Mouse (Mus musculus): ENCODE results near the gene Shc3. TPM values are rescaled to one million over a fixed set of nuclear protein-coding genes. Genes with fewer than 3 reads are reported as not detected.

Gene Shc3
- total RNA-seq, 2 experiments from 2014 or later, result 157 to 163 TPM

- DNase-seq, result no peak
- intact Hi-C loops (cut with DNase I), result no loop called here
Measured at GRCm38 (mm10) chr13:51490195-51490594, 79.0 kb downstream of the Shc3 start.

- no peak for DNase-seq
- intact Hi-C loops (cut with DNase I), result no loop called here
Measured at GRCm38 (mm10) chr13:51488945-51489344, 80.3 kb downstream of the Shc3 start.

- DNase-seq, result no peak
- intact Hi-C loops (cut with DNase I), result no loop called here
Measured at GRCm38 (mm10) chr13:51485291-51485690, 83.9 kb downstream of the Shc3 start.

GRCm38 (mm10) chr13:51482786-51483185 is 86.4 kb downstream of the Shc3 start:
- DNase-seq, result no peak
- intact Hi-C loops (cut with DNase I), result no loop called here

GRCm38 (mm10) chr13:51480341-51481011 is 88.7 kb downstream of the Shc3 start:
- intact Hi-C loops (cut with DNase I), result no loop called here
- no peak for DNase-seq

- DNase-seq, result peak; percentile 66
- intact Hi-C loops (cut with DNase I), result no loop called here
Measured at GRCm38 (mm10) chr13:51479826-51480225, 89.4 kb downstream of the Shc3 start.

- intact Hi-C loops (cut with DNase I), result no loop called here
- no peak for DNase-seq
Measured at GRCm38 (mm10) chr13:51476991-51477390, 92.2 kb downstream of the Shc3 start.

GRCm38 (mm10) chr13:51468697-51469250 is 100.4 kb downstream of the Shc3 start:
- intact Hi-C loops (cut with DNase I), result no loop called here

GRCm38 (mm10) chr13:51466117-51466841 is 102.9 kb downstream of the Shc3 start:
- DNase-seq, result no peak
- intact Hi-C loops (cut with DNase I), result no loop called here

More at GRCm38 (mm10) chr13:51468697-51469250, 100.4 kb downstream of the Shc3 start:
- no peak for DNase-seq

GRCm38 (mm10) chr13:51464294-51464693 is 104.9 kb downstream of the Shc3 start:
- DNase-seq, result no peak
- intact Hi-C loops (cut with DNase I), result no loop called here

GRCm38 (mm10) chr13:51456190-51456878 is 112.9 kb downstream of the Shc3 start:
- intact Hi-C loops (cut with DNase I), result loop anchor here (10.0 kb wide), 1 partner anchor 98 kb away; no protein-coding TSS in a partner anchor
- no peak for DNase-seq

GRCm38 (mm10) chr13:51446550-51446949 is 122.7 kb downstream of the Shc3 start:
- DNase-seq, result no peak
- intact Hi-C loops (cut with DNase I), result no loop called here

- intact Hi-C loops (cut with DNase I), result no loop called here
- peak; percentile 34 for DNase-seq
Measured at GRCm38 (mm10) chr13:51442922-51443321, 126.3 kb downstream of the Shc3 start.

GRCm38 (mm10) chr13:51437105-51438085 is 131.8 kb downstream of the Shc3 start:
- intact Hi-C loops (cut with DNase I), result no loop called here
- DNase-seq, result no peak

- DNase-seq, result no peak
- intact Hi-C loops (cut with DNase I), result no loop called here
Measured at GRCm38 (mm10) chr13:51435146-51435545, 134.1 kb downstream of the Shc3 start.

GRCm38 (mm10) chr13:51434460-51434859 is 134.8 kb downstream of the Shc3 start:
- DNase-seq, result no peak
- intact Hi-C loops (cut with DNase I), result no loop called here

GRCm38 (mm10) chr13:51433371-51433770 is 135.8 kb downstream of the Shc3 start:
- intact Hi-C loops (cut with DNase I), result no loop called here

GRCm38 (mm10) chr13:51425662-51426443 is 143.4 kb downstream of the Shc3 start:
- intact Hi-C loops (cut with DNase I), result loop anchor here (10.0 kb wide), 1 partner anchor 189 kb away; no protein-coding TSS in a partner anchor
- DNase-seq, result no peak

More at GRCm38 (mm10) chr13:51433371-51433770, 135.8 kb downstream of the Shc3 start:
- no peak for DNase-seq

- peak; percentile 59 for DNase-seq
- intact Hi-C loops (cut with DNase I), result loop anchor here (10.0 kb wide), 1 partner anchor 190 kb away; no protein-coding TSS in a partner anchor
Measured at GRCm38 (mm10) chr13:51424647-51425046, 144.6 kb downstream of the Shc3 start.

All from left cerebral cortex, postnatal 4 days (tissue).